Mouse (Mus musculus): Measurements from ENCODE around the gene Bend3.
"Not testable (repeated sequence)": the region's sequence is repeated elsewhere in the genome, so short reads cannot be mapped to it uniquely, and the experiment has no call there.

Bend3 gene

GRCm38 (mm10) chr10:43480227-43480849 lies 1.7 kb downstream of the Bend3 start:
- no peak for DNase-seq (ENCODE audit: low read depth, low spot score)

GRCm38 (mm10) chr10:43481179-43481578 lies 2.5 kb downstream of the Bend3 start:
- no peak for DNase-seq (ENCODE audit: low read depth, low spot score)

- DNase-seq (ENCODE audit: low read depth, low spot score) = no peak
These were observed 3.4 kb downstream of the Bend3 start for GRCm38 (mm10) chr10:43482021-43482420.

- no peak for DNase-seq (ENCODE audit: low read depth, low spot score)
These were observed 4.9 kb downstream of the Bend3 start for GRCm38 (mm10) chr10:43483426-43483995.

- DNase-seq (ENCODE audit: low read depth, low spot score) = no peak
These were observed 7.2 kb downstream of the Bend3 start for GRCm38 (mm10) chr10:43485751-43486268.

GRCm38 (mm10) chr10:43487441-43488010 lies 8.9 kb downstream of the Bend3 start:
- no peak for DNase-seq (ENCODE audit: low read depth, low spot score)

- no peak for DNase-seq (ENCODE audit: low read depth, low spot score)
These were observed 9.6 kb downstream of the Bend3 start for GRCm38 (mm10) chr10:43488258-43488657.

GRCm38 (mm10) chr10:43489139-43489538 lies 10.5 kb downstream of the Bend3 start:
- no peak for DNase-seq (ENCODE audit: low read depth, low spot score)

GRCm38 (mm10) chr10:43489550-43489949 lies 10.9 kb downstream of the Bend3 start:
- no peak for DNase-seq (ENCODE audit: low read depth, low spot score)

- no peak for DNase-seq (ENCODE audit: low read depth, low spot score)
These were observed 11.4 kb downstream of the Bend3 start for GRCm38 (mm10) chr10:43490034-43490433.

- no peak for DNase-seq (ENCODE audit: low read depth, low spot score)
These were observed 12.2 kb downstream of the Bend3 start for GRCm38 (mm10) chr10:43490846-43491245.

- no peak for DNase-seq (ENCODE audit: low read depth, low spot score)
These were observed 24.0 kb downstream of the Bend3 start for GRCm38 (mm10) chr10:43502599-43502998.

- DNase-seq (ENCODE audit: low read depth, low spot score) = no peak
These were observed 25.7 kb downstream of the Bend3 start for GRCm38 (mm10) chr10:43504291-43504690.

GRCm38 (mm10) chr10:43507051-43507450 lies 28.4 kb downstream of the Bend3 start:
- no peak for DNase-seq (ENCODE audit: low read depth, low spot score)

- DNase-seq (ENCODE audit: low read depth, low spot score) = no peak
These were observed 30.6 kb downstream of the Bend3 start for GRCm38 (mm10) chr10:43509228-43509627.

- no peak for DNase-seq (ENCODE audit: low read depth, low spot score)
These were observed 34.3 kb downstream of the Bend3 start for GRCm38 (mm10) chr10:43512976-43513375.

- no peak for DNase-seq (ENCODE audit: low read depth, low spot score)
These were observed 38.5 kb downstream of the Bend3 start for GRCm38 (mm10) chr10:43516992-43517660.

- no peak for DNase-seq (ENCODE audit: low read depth, low spot score)
These were observed 39.2 kb downstream of the Bend3 start for GRCm38 (mm10) chr10:43517836-43518235.

- no peak for DNase-seq (ENCODE audit: low read depth, low spot score)
These were observed 39.7 kb downstream of the Bend3 start for GRCm38 (mm10) chr10:43518368-43518767.

- DNase-seq (ENCODE audit: low read depth, low spot score) = no peak
These were observed 41.3 kb downstream of the Bend3 start for GRCm38 (mm10) chr10:43519977-43520376.

GRCm38 (mm10) chr10:43523931-43524330 lies 45.3 kb downstream of the Bend3 start, which contains the start of gene Gm9803:
Gene Gm9803, plus strand, starts transcription at chr10:43524084.
- not testable (repeated sequence) for DNase-seq (ENCODE audit: low read depth, low spot score)

Data from brain, embryonic 18.5 days (tissue).